Mouse (Mus musculus) limb, embryonic 15.5 days (tissue): ENCODE data around the gene Gne. TPM values are rescaled to one million over a fixed set of nuclear protein-coding genes. Genes with fewer than 3 reads are reported as not detected.

Experiments used
- ATAC-seq: fragments of 200-750 bp; cut with Nextera tagmentation; 2 replicates; pipeline ENCODE4 v1.8.0; 2017; ENCODE audit warnings: low read depth, moderate TSS enrichment; ENCODE audit not compliant: insufficient number of reproducible peaks, low FRiP score, low TSS enrichment
- H3K27ac ChIP-seq: fragments of 300-500 bp; sonication (generic); 2 replicates; pipeline ENCODE4 v1.5.1; 2015; ENCODE audit warnings: moderate library complexity, mild to moderate bottlenecking, inconsistent platforms
- H3K27me3 ChIP-seq: fragments of 300-500 bp; sonication (generic); 2 replicates; pipeline ENCODE4 v1.6.1; 2015; ENCODE audit warnings: inconsistent platforms
- H3K36me3 ChIP-seq: fragments of 300-500 bp; sonication (generic); 2 replicates; pipeline ENCODE4 v1.6.1; 2015; ENCODE audit warnings: inconsistent platforms
- H3K4me1 ChIP-seq: fragments of 300-500 bp; sonication (generic); 2 replicates; pipeline ENCODE4 v1.6.1; 2015; ENCODE audit warnings: inconsistent platforms
- H3K4me2 ChIP-seq: fragments of 300-500 bp; sonication (generic); 2 replicates; pipeline ENCODE4 v1.6.1; 2015; ENCODE audit warnings: mild to moderate bottlenecking, inconsistent platforms
- H3K4me3 ChIP-seq: fragments of 300-500 bp; sonication (generic); 2 replicates; pipeline ENCODE4 v1.5.1; 2015; ENCODE audit warnings: mild to moderate bottlenecking, inconsistent platforms
- H3K9ac ChIP-seq: fragments of 300-500 bp; sonication (generic); 2 replicates; pipeline ENCODE4 v1.6.1; 2015; ENCODE audit warnings: inconsistent platforms
- H3K9me3 ChIP-seq: fragments of 300-500 bp; sonication (generic); 2 replicates; pipeline ENCODE4 v1.6.1; 2016; ENCODE audit warnings: inconsistent platforms
- WGBS: fragments of 180-500 bp; shearing (Covaris S2); methylation state at CpG from one replicate; pipeline ENCODE4 v1.1.7; 2015; 5-methylcytosine and 5-hydroxymethylcytosine counted together
- polyA plus RNA-seq: library from polyadenylated mRNA; unstranded; fragments of >200 nt; fragmentation: Nextera tagmentation; extraction: Ambion mirVana; gene quantifications from 2 replicates; pipeline ENCODE4 v1.2.1, GENCODE M21; 2015

Gne gene
- polyA plus RNA-seq, 1 experiment from 2014 or later = 26.2 TPM

DNA sequence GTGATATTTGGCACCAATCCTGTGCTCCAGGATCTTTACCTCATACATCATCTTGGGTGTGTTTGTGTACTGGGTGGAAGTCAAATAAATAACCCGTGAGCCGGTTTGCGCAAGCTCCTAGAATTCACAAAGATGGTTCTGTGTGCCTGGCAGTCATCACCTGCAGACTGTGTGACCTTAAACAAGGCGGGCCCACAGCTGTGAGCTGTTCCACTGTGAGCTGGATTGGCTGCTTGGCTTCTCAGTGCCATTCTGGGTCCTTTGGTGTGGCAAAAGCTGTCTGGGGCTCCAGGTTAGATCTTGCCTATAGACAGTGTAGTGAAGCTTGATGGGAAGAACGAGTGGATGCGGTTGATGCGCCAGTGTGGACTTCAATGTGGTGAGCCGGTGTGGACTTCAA, 19.6 kb upstream of the Gne start:
- Histone ChIP-seq H3K27me3 (no peaks in the 10 kb centered on the region), H3K4me2 (no peak overlapping the region), H3K4me1 (peaks cover 24% of the 10 kb centered on the region), H3K9me3 (no peaks in the 10 kb centered on the region), H3K36me3 (no peaks in the 10 kb centered on the region), H3K9ac (no peak overlapping the region), H3K27ac (peak overlapping the region; percentile 47), H3K4me3 (no peak overlapping the region)
- ATAC-seq = peak; percentile 50; the same call in 1 of the 2 replicates
- 63% methylated on average over 8 of the region's 8 CpGs for WGBS

DNA sequence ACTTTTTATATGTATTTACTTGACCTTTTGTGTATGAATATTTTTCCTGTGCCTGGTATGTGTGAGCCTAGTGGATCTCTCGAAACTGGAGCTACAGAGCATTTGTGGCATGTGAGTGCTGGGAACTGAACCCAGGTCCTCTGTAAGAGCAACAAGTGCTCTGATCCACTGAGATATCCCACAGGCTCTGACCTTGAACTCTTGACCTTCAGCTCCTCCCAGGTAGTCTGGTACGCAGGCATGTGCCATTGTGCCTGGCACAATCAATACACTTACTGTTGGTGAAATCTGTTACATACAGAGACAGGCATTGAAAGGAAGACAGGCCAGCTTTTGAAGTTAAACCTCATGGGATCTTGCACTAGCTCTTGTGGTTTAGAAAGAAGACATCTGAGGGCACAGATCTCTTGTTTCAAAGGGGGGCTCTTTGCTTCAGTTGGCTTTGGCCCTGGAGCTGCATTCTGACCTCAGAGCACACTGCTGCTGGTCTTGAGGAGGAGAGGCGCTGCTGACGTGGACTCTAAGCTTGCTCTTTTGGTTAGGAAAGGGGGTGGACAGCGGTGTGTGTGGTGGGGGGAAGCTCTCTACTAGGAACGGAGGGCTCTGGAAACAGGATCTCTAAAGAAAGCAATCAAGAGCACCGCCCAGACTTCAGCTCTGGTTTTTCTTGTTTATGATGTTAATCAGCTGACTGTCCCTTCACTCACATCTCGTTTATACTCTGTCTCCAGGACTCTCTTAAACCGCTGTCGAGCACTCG, 13.8 kb upstream of the Gne start:
- Histone ChIP-seq H3K4me1 (peaks cover 5% of the 10 kb centered on the region; the same call in 1 of the 2 replicates), H3K4me3 (no peak overlapping the region), H3K9me3 (no peaks in the 10 kb centered on the region), H3K4me2 (no peak overlapping the region), H3K9ac (no peak overlapping the region), H3K27ac (no peak overlapping the region), H3K27me3 (no peaks in the 10 kb centered on the region), H3K36me3 (no peaks in the 10 kb centered on the region)
- WGBS = 44% methylated on average over 11 of the region's 11 CpGs
- ATAC-seq = no peak

DNA sequence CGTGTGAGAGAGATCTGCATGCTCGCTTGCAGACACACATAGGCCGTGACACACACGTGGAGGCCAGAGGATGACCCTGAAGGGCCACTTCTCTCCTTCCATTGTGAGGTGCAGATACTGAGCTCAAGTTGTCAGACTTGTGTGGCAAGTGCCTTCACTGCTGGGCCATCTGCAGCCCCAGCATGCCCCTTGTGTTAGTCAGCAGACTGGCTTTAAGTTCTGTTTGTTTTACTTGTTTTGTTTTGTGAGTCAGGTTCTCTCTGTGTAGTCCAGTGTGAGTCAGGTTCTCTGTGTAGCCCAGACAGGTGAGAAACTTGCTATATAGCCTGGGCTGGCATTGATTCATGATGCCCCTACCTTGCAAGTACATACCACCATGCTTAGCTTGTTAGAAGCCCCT, 10.5 kb upstream of the Gne start:
- H3K9ac ChIP-seq = no peak overlapping the region
- H3K9me3 ChIP-seq = no peaks in the 10 kb centered on the region
- H3K27ac ChIP-seq = no peak overlapping the region
- H3K4me3 ChIP-seq = no peak overlapping the region
- no peak overlapping the region for H3K4me2 ChIP-seq
- no peaks in the 10 kb centered on the region for H3K27me3 ChIP-seq
- H3K36me3 ChIP-seq = no peaks in the 10 kb centered on the region
- peaks cover 5% of the 10 kb centered on the region; the same call in 1 of the 2 replicates for H3K4me1 ChIP-seq
- WGBS = 85% methylated on average over 4 of the region's 4 CpGs
- ATAC-seq = no peak

- no peak for ATAC-seq
- H3K36me3 ChIP-seq = no peaks in the 10 kb centered on the region
- no peak overlapping the region for H3K4me3 ChIP-seq
- H3K9me3 ChIP-seq = no peaks in the 10 kb centered on the region
- H3K9ac ChIP-seq = no peak overlapping the region
- no peak overlapping the region for H3K27ac ChIP-seq
- 70% methylated on average over 11 of the region's 11 CpGs for WGBS
- H3K4me1 ChIP-seq = no peaks in the 10 kb centered on the region
- H3K4me2 ChIP-seq = no peak overlapping the region
- no peaks in the 10 kb centered on the region for H3K27me3 ChIP-seq
These were observed 8.4 kb upstream of the Gne start for GRCm38 (mm10) chr4:44092359-44092758.

DNA sequence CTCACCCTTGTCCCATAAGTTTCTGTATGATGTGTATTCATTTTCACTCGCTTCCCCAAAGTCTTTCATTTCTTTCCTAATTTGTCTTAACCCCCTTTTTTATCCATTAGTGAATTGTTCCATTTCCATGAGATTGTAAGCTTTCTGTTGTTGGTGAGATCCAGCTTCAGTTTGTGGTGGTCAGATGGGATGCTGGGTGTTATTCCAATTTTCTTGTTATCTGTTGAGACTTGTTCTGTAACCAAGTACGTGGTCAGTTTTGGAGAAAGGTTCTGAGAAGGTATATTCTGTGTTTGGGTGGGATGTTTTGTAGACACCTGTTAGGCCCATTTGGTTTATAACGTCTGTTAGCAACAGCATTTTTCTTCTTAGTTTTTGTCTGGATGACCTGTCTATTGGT, 1.6 kb upstream of the Gne start:
- no peaks in the 10 kb centered on the region for H3K9me3 ChIP-seq
- no peak overlapping the region for H3K27ac ChIP-seq
- no peak overlapping the region for H3K4me3 ChIP-seq
- no peak for ATAC-seq
- H3K4me1 ChIP-seq = peaks cover 7% of the 10 kb centered on the region
- 86% methylated on average over 3 of the region's 3 CpGs for WGBS
- no peaks in the 10 kb centered on the region for H3K36me3 ChIP-seq
- H3K4me2 ChIP-seq = no peak overlapping the region
- H3K27me3 ChIP-seq = no peaks in the 10 kb centered on the region
- H3K9ac ChIP-seq = no peak overlapping the region

DNA sequence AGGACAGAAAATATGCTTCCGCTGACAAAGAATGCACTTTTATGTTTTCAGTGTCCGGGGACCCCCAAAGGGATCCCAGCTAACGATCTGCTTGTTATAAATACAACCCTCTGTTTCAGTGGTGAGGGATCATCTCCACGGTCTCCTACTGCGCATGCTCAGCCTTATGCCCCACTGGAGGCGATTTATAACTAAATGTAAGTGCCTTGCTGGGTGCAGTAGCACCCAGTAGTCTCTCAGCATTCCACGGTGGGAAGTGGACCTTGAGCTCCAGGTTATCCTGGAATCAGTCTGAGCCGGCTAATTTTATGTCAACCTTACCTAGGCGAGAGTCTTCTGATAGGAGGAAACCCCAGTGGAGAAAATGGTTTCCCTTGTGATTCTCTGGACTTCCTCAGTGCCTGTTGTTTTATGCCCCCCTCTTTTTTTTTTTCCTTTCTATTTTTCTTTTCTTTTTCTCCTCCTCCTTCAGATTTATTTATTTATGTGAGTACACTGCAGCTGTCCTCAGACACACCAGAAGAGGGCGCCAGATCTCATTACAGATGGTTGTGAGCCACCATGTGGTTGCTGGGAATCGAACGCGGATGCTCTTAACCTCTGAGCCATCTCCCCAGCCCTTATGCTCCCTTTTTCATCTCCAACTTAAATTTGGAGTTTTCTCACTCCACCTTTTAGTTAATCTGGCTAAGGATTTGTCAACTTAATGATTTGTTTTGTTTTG, 787 bp upstream of the Gne start:
- Histone ChIP-seq H3K4me1 (peaks cover 7% of the 10 kb centered on the region), H3K4me3 (no peak overlapping the region), H3K36me3 (no peaks in the 10 kb centered on the region), H3K27ac (no peak overlapping the region), H3K9ac (no peak overlapping the region), H3K9me3 (no peaks in the 10 kb centered on the region), H3K4me2 (peak overlapping the region; percentile 34), H3K27me3 (no peaks in the 10 kb centered on the region)
- no peak for ATAC-seq
- 68% methylated on average over 13 of the region's 13 CpGs for WGBS

GRCm38 (mm10) chr4:44078358-44078933, 5.5 kb downstream of the Gne start:
- H3K4me2 ChIP-seq = no peak overlapping the region
- H3K9ac ChIP-seq = no peak overlapping the region
- no peaks in the 10 kb centered on the region for H3K9me3 ChIP-seq
- H3K27me3 ChIP-seq = no peaks in the 10 kb centered on the region
- H3K4me1 ChIP-seq = peaks cover under 1% of the 10 kb centered on the region; the same call in 1 of the 2 replicates
- H3K4me3 ChIP-seq = no peak overlapping the region
- no peak for ATAC-seq
- H3K27ac ChIP-seq = no peak overlapping the region
- WGBS = 78% methylated on average over 7 of the region's 7 CpGs
- H3K36me3 ChIP-seq = no peaks in the 10 kb centered on the region

GRCm38 (mm10) chr4:44074422-44074821, 9.6 kb downstream of the Gne start:
- WGBS = 65% methylated on average over 4 of the region's 4 CpGs

DNA sequence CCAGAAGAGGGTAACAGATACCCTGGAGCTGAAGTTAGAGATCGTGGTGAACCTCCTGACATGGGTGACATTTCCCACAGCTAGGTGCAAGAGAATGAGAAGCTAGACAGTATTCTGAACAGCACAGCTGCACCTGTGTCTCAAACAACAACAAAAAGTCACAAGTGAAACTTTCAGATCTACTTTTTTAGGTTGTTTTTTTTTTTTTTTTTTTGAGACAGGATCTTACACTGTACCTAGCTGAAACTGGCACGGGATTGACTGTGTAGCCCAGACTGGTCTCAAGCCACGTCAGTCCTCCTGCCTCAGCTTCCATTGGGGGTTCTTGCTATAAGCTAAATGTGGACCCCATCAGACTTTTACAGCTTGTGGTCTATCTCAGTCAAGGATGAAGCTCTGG, 10.2 kb downstream of the Gne start:
- Histone ChIP-seq H3K4me1 (peaks cover 17% of the 10 kb centered on the region), H3K27me3 (no peaks in the 10 kb centered on the region), H3K4me3 (no peak overlapping the region), H3K9me3 (no peaks in the 10 kb centered on the region), H3K4me2 (no peak overlapping the region), H3K36me3 (no peaks in the 10 kb centered on the region), H3K27ac (no peak overlapping the region), H3K9ac (no peak overlapping the region)
- no peak for ATAC-seq
- 80% methylated on average over 3 of the region's 3 CpGs for WGBS

More at GRCm38 (mm10) chr4:44074422-44074821, 9.6 kb downstream of the Gne start:
- Histone ChIP-seq H3K27ac (no peak overlapping the region), H3K9me3 (no peaks in the 10 kb centered on the region), H3K4me1 (peaks cover 17% of the 10 kb centered on the region), H3K4me2 (no peak overlapping the region), H3K4me3 (no peak overlapping the region), H3K27me3 (no peaks in the 10 kb centered on the region), H3K9ac (no peak overlapping the region), H3K36me3 (no peaks in the 10 kb centered on the region)
- no peak for ATAC-seq

- Histone ChIP-seq H3K4me2 (peak overlapping the region; percentile 82), H3K27ac (peak overlapping the region; percentile 75), H3K4me1 (peaks cover 17% of the 10 kb centered on the region), H3K9me3 (no peaks in the 10 kb centered on the region), H3K9ac (peak overlapping the region; percentile 62), H3K27me3 (no peaks in the 10 kb centered on the region), H3K36me3 (no peaks in the 10 kb centered on the region), H3K4me3 (peak overlapping the region; percentile 90)
- peak; percentile 31; the same call in 1 of the 2 replicates for ATAC-seq
- WGBS = 9% methylated on average over 9 of the region's 9 CpGs
These were observed 11.0 kb downstream of the Gne start for GRCm38 (mm10) chr4:44072873-44073441.

DNA sequence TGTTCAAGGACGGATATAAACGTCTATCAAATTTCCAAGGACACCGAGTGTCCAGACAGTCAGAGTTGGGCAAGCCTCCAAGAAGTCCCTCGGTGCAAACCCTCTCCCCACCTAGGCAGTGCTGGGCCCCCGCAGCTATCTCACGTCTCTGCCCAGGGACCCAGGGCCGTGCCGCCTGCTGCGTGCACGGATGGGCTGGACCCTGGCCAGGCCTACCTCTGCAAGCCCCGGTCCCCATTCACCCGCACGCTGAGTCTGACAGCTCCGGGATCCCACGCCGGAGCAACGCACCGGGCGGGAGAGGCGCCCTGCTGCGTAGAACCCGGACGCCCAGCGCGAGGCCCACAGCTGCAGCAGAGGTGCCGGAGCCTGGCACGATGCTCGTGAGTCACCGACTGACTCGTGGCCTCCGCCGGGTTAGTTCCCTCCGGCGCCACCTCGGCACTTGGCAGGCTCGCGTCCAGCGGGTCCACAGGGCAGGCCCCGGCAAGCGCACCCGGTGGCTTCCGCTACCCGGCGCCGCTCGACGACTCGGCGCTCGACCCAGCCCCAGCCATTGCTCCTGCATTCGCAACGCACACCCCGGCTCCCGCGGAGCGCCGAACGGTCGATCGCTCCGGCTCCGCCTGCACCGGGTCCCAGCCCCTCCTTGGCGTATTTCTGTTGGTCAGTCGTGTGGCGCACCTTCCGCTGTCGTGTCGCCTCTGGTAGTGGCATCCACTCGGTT, 11.7 kb downstream of the Gne start:
- H3K36me3 ChIP-seq = no peaks in the 10 kb centered on the region
- H3K27me3 ChIP-seq = no peaks in the 10 kb centered on the region
- peak overlapping the region; percentile 82 for H3K4me2 ChIP-seq
- peak; percentile 91 for ATAC-seq
- H3K27ac ChIP-seq = peak overlapping the region; percentile 75
- H3K9ac ChIP-seq = peak overlapping the region; percentile 62
- no peaks in the 10 kb centered on the region for H3K9me3 ChIP-seq
- peaks cover 17% of the 10 kb centered on the region for H3K4me1 ChIP-seq
- H3K4me3 ChIP-seq = peak overlapping the region; percentile 90
- under 1% methylated on average over 70 of the region's 70 CpGs for WGBS
